ENCODE assay signal across 10 mouse cellular contexts in the genomic region with DNA sequence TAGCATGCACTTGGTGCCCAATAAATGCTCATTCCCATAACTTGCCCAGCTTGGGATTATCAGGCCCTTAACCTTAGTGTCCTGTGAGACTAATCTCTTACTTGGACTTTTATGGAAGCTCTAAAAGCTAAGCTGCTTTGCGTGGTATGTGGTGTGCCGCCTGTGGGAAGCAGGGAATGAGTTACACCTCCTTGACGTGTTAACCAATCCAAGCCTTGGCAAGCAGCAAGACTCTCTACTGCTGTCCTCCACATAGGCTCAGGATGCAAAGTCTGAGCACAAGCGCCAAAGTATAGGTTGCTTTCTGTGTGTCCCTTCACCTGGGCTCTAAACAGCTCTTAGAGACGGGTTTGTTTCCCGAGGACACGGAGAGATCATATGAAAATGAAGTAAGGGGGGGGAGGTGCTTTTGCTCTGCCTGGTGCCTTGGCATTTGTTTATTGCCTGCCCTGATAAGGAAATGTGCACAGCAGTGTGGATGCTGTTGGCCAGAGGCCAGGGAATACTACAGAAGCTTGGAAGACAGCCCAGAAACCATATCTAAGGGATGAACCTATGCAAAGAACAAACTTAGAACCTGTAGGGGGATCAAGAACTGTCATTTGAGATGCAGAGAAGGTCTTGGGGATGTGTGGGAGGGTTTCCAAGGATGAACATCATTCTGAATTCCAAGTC.
DNase-seq lines count a peak whose midpoint lies in the region; ATAC-seq lines count a peak whose summit lies in the region.
"Had no signal": no experiment of that assay in that cellular context is flagged by ENCODE, and none has a peak within 500 bp of the region (broad histone marks: within the 10 kb centered on the region; RNA-seq: fewer than 3 reads in every experiment).

No protein-coding gene starts in this region.

- DNase-seq in frontal cortex, postnatal 10 days (ENCODE audit: low spot score in 2 of 2): no peak
- DNase-seq in kidney, postnatal 10 days: peak; percentile 13
- no peak for DNase-seq in kidney, adult 8-10 months
- DNase-seq in brain, adult 2 months (ENCODE audit: low read depth, low spot score): peak; percentile 65
- DNase-seq in left cerebral cortex, adult 18-20 months (ENCODE audit: low spot score in 2 of 2): peak; percentile 16 to 42
- no peak for DNase-seq in yolk sac, embryonic 10.5 days (ENCODE audit: low spot score)
- DNase-seq: lung, adult 2 months; thymus, postnatal 25 days had no signal

- peak; percentile 72; the same call in 1 of the 2 replicates for ATAC-seq in frontal cortex, adult (ENCODE audit: low TSS enrichment)
- ATAC-seq: hindbrain, embryonic 16.5 days had no signal

Comparison
In these comparisons a context has a peak if more than half of its experiments do, and no peak if none do; other contexts are left out.
1. DNase-seq: peak in kidney, postnatal 10 days (single experiment), brain, adult 2 months (single experiment) and left cerebral cortex, adult 18-20 months (2 of 2); none in frontal cortex, postnatal 10 days (0 of 2), kidney, adult 8-10 months (0 of 2) and yolk sac, embryonic 10.5 days (single experiment).